Mouse (Mus musculus) intestine, postnatal 0 days (tissue): ENCODE data around the gene Colgalt2. TPM values are rescaled to one million over a fixed set of nuclear protein-coding genes. Genes with fewer than 3 reads are reported as not detected.

Experiments
- ATAC-seq: fragments of 200-750 bp; cut with Nextera tagmentation; 2 replicates; pipeline ENCODE4 v1.8.0; 2017; ENCODE audit warnings: mild to moderate bottlenecking, moderate TSS enrichment, moderate library complexity
- H3K27ac ChIP-seq: fragments of 300-500 bp; sonication (generic); 2 replicates; pipeline ENCODE4 v1.5.1; 2014; ENCODE audit warnings: mild to moderate bottlenecking, low read depth, low read length, moderate library complexity
- H3K27me3 ChIP-seq: fragments of 300-500 bp; sonication (generic); replicated peaks from 2 replicates; pipeline ENCODE4 v1.6.1; 2014; ENCODE audit warnings: low read length, mixed read lengths; ENCODE audit not compliant: control insufficient read depth, insufficient read depth
- H3K36me3 ChIP-seq: fragments of 300-500 bp; sonication (generic); 2 replicates; pipeline ENCODE4 v1.6.1; 2014; ENCODE audit warnings: mild to moderate bottlenecking, moderate library complexity; ENCODE audit not compliant: control insufficient read depth, insufficient read depth
- H3K4me1 ChIP-seq: fragments of 300-500 bp; sonication (generic); replicated peaks from 2 replicates; pipeline ENCODE4 v1.6.1; 2014; ENCODE audit warnings: antibody characterized with exemption, low read length, mixed read lengths; ENCODE audit not compliant: control insufficient read depth, insufficient read depth
- H3K4me2 ChIP-seq: fragments of 300-500 bp; sonication (generic); replicated peaks from 2 replicates; pipeline ENCODE4 v1.6.1; 2014; ENCODE audit warnings: low read depth, mild to moderate bottlenecking, moderate library complexity
- H3K4me3 ChIP-seq: fragments of 300-500 bp; sonication (generic); 2 replicates; pipeline ENCODE4 v1.5.1; 2014; ENCODE audit warnings: low read depth, low read length
- H3K9ac ChIP-seq: fragments of 300-500 bp; sonication (generic); 2 replicates; pipeline ENCODE4 v1.6.1; 2014; ENCODE audit warnings: mild to moderate bottlenecking, low read depth, low read length
- H3K9me3 ChIP-seq: fragments of 300-500 bp; sonication (generic); 2 replicates; pipeline ENCODE4 v1.6.1; 2016; ENCODE audit warnings: mixed run types; ENCODE audit not compliant: control insufficient read depth
- CTCF ChIP-seq: sonication (generic); IDR thresholded peaks from 2 replicates; pipeline ENCODE4 v1.5.1; 2016; ENCODE audit warnings: low read depth, mild to moderate bottlenecking, control low read depth, antibody characterized with exemption, moderate library complexity
- WGBS: fragments of 180-500 bp; shearing (Covaris S2); extraction: QIAGEN DNeasy Blood & Tissue Kit; methylation state at CpG from one replicate; pipeline ENCODE4 v1.1.7; 2014; 5-methylcytosine and 5-hydroxymethylcytosine counted together
- polyA plus RNA-seq: library from polyadenylated mRNA; unstranded; fragments of >200 nt; fragmentation: Nextera tagmentation; extraction: Ambion mirVana; gene quantifications from 2 replicates; pipeline ENCODE4 v1.2.1, GENCODE M21; 2015

Colgalt2 gene
- polyA plus RNA-seq, 1 experiment from 2014 or later = 0.44 TPM

DNA sequence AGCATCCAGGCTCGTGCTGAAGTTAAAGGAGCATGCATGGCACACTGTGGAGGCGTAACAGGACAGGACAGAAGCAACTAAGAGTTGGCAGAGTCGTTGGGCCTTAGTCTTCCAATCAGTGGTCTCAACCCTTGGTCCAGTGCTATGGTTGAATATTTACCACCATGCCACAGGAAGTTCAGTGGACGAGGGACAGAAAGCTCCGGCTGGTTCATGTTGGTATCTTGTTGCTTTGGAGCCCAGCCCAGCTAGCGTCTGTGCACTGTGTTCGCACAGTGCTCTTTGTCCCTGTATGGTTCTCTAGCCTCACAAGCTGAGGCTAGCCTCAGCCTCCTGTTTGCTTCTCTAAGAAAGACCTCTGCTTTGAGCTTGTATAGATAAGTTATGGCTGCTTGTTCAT is 134.9 kb downstream of the Colgalt2 start:
- 78% methylated on average over 7 of the region's 7 CpGs for WGBS
- H3K27ac ChIP-seq = no peak overlapping the region
- TF ChIP-seq CTCF = no peak
- peaks cover 55% of the 10 kb centered on the region for H3K36me3 ChIP-seq
- no peaks in the 10 kb centered on the region for H3K27me3 ChIP-seq
- no peak overlapping the region for H3K4me3 ChIP-seq
- H3K4me1 ChIP-seq = no peaks in the 10 kb centered on the region
- no peak for ATAC-seq
- H3K9me3 ChIP-seq = no peaks in the 10 kb centered on the region
- no peak overlapping the region for H3K9ac ChIP-seq
- H3K4me2 ChIP-seq = no peak overlapping the region

DNA sequence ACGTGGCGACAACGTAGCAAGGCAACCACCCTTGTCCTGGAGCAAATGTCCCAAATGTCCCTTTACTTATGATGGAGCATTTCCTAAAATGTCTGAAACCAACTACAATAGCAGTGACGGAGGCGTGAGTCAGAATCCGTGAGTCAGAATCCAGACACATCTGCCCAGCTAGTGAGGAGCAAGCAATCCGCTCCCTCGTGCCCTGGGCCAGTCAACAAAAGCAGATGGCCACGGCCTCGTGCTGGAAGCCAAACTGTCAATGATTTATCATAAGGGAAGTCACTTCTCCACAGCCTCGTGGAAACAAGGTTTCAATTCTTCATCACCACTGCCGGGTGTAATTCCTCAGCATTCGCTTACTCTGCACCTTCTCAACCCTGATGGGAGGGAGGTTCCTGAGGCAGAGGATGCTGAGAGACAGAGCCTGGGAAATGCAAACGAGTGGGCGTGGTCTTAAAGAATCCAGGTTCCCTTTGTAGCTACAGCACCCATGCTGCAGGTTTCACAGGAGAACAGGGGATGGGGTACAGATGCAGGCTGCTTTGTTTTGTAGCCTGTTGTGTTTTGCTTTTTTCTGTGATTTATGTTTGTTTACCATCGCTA is 136.9 kb downstream of the Colgalt2 start:
- Histone ChIP-seq H3K27me3 (no peaks in the 10 kb centered on the region), H3K27ac (no peak overlapping the region), H3K4me3 (no peak overlapping the region), H3K4me2 (no peak overlapping the region), H3K36me3 (peaks cover 49% of the 10 kb centered on the region), H3K9ac (no peak overlapping the region), H3K9me3 (no peaks in the 10 kb centered on the region), H3K4me1 (no peaks in the 10 kb centered on the region; the same call in 1 of the 2 replicates)
- TF ChIP-seq CTCF = no peak
- WGBS = 53% methylated on average over 16 of the region's 16 CpGs
- ATAC-seq = no peak

GRCm38 (mm10) chr1:152537186-152537585 is 137.6 kb downstream of the Colgalt2 start:
- no peak for ATAC-seq
- H3K4me1 ChIP-seq = peaks cover 5% of the 10 kb centered on the region; the same call in 1 of the 2 replicates
- no peak overlapping the region for H3K27ac ChIP-seq
- H3K9ac ChIP-seq = no peak overlapping the region
- H3K27me3 ChIP-seq = no peaks in the 10 kb centered on the region
- no peak overlapping the region for H3K4me2 ChIP-seq
- no peaks in the 10 kb centered on the region for H3K9me3 ChIP-seq
- no peak for TF ChIP-seq CTCF
- peaks cover 53% of the 10 kb centered on the region for H3K36me3 ChIP-seq
- 94% methylated on average over 13 of the region's 13 CpGs for WGBS
- no peak overlapping the region for H3K4me3 ChIP-seq

DNA sequence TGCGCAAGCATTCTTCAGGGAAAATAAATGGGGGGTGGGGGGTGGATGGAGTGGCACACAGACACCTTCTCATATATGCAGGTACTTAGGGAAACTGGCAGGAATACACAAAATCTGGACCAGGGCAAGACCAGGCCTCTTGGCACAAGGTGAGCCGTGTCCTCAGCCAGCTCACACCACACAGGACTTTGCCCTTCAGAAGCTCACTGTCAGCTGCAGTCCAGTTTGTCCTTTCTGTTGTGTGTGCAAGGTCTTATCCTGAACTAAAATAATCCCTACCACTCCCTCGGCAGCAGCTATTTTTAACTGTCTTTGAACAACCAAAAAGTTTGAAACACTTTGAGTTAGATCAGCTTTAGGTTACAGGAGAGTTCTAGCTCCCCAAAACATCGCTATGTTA is 139.2 kb downstream of the Colgalt2 start:
- Histone ChIP-seq H3K9ac (no peak overlapping the region), H3K4me1 (peaks cover 13% of the 10 kb centered on the region; the same call in 1 of the 2 replicates), H3K27me3 (no peaks in the 10 kb centered on the region), H3K27ac (0 out of 2 replicates have a peak overlapping the region, but pooled peaks have one; percentile 69), H3K9me3 (no peaks in the 10 kb centered on the region), H3K4me2 (no peak overlapping the region), H3K4me3 (no peak overlapping the region), H3K36me3 (peaks cover 48% of the 10 kb centered on the region)
- WGBS = 70% methylated on average over 4 of the region's 4 CpGs
- no peak for TF ChIP-seq CTCF
- ATAC-seq = no peak

- Histone ChIP-seq H3K27ac (peak overlapping the region; percentile 69), H3K4me1 (peaks cover 13% of the 10 kb centered on the region; the same call in 1 of the 2 replicates), H3K9ac (no peak overlapping the region), H3K9me3 (no peaks in the 10 kb centered on the region), H3K4me2 (no peak overlapping the region; the same call in 1 of the 2 replicates), H3K27me3 (no peaks in the 10 kb centered on the region), H3K36me3 (peaks cover 42% of the 10 kb centered on the region), H3K4me3 (no peak overlapping the region)
- no peak for TF ChIP-seq CTCF
- peak; percentile 54 for ATAC-seq
- WGBS = 37% methylated on average over 3 of the region's 3 CpGs
Measured at GRCm38 (mm10) chr1:152540304-152540887, 140.8 kb downstream of the Colgalt2 start.

DNA sequence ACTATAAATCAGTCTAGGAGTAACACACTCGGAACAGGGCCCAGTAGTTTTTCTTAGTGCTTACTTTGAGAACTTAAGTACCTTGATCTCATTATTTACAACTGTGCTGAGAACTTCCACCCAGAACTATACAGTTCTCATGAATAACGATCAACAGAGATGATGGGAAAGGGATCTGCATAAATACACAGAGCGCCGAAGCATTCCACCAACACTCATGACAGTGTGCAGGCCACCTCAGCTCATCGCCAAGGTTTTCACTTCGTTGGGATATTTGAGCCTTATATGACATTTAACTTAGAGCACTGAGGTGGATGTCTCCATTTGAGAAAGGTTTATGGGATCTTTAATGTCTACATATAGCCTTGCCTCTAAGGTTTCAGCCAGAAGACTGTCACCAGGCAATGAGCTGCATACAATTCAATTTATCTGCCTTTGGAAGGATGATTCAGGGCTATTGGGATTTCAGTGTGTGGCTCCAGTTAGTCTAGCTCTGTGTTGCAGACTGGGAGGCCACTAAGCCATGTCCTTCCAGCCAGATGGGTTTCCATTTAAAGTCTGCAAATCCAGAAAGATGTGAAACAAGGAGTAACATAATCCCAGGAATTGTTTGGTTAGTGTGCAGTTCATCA is 143.2 kb downstream of the Colgalt2 start:
- WGBS = 59% methylated on average over 6 of the region's 6 CpGs
- H3K4me2 ChIP-seq = no peak overlapping the region
- peak overlapping the region; percentile 68 for H3K27ac ChIP-seq
- H3K9ac ChIP-seq = no peak overlapping the region
- H3K27me3 ChIP-seq = no peaks in the 10 kb centered on the region
- H3K4me1 ChIP-seq = peaks cover 13% of the 10 kb centered on the region; the same call in 1 of the 2 replicates
- H3K4me3 ChIP-seq = no peak overlapping the region
- no peaks in the 10 kb centered on the region for H3K9me3 ChIP-seq
- no peak for TF ChIP-seq CTCF
- no peak for ATAC-seq
- H3K36me3 ChIP-seq = peaks cover 36% of the 10 kb centered on the region
